Mouse (Mus musculus): ENCODE results near the gene Smg1. TPM values are rescaled to one million over a fixed set of nuclear protein-coding genes. Genes with fewer than 3 reads are reported as not detected.

Smg1 gene
- total and polyA plus RNA-seq, 2 experiments from 2014 or later: 15.4 to 39.9 TPM

DNA sequence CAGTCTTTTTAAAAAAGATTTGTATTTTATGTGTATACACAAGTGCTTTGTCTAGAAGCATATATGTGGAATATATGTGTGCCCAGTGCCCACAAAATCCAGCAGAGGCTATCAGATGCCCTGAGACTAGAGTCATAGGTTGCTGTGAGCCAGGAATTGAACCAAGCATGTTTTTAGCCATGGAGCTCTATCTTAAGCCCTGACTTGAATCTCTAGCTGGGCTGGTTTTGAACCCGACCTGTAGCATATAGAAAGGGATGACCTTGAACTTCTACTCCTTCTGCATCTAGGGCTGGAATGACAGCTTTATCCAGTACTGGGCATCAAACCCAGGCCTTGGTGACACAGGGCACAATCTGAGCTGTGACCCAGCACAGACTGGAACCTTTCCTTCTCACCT, 122.8 kb downstream of the Smg1 start:
- Histone ChIP-seq H3K4me3 (ENCODE audit: low read length) (no peak overlapping the region), H3K27ac (no peak overlapping the region; the same call in 1 of the 2 replicates), H3K9me3 (ENCODE audit: low read length) (no peaks in the 10 kb centered on the region), H3K4me1 (ENCODE audit: insufficient read depth, low read length) (no peaks in the 10 kb centered on the region), H3K4me2 (ENCODE audit: low read depth, low read length) (no peak overlapping the region), H3K9ac (replicated peaks; ENCODE audit: low read length) (no peak overlapping the region), H3K27me3 (ENCODE audit: insufficient read depth, low read length) (no peaks in the 10 kb centered on the region), H3K36me3 (ENCODE audit: insufficient read depth, low read length) (peaks cover 45% of the 10 kb centered on the region)
- DNase-seq (ENCODE audit: low spot score) (no peak), ATAC-seq (no peak)
- 83% methylated on average over 1 of the region's 1 CpGs for WGBS
- no peak for TF ChIP-seq CTCF (IDR thresholded peaks at IDR 0.05; ENCODE audit: low read depth)

DNA sequence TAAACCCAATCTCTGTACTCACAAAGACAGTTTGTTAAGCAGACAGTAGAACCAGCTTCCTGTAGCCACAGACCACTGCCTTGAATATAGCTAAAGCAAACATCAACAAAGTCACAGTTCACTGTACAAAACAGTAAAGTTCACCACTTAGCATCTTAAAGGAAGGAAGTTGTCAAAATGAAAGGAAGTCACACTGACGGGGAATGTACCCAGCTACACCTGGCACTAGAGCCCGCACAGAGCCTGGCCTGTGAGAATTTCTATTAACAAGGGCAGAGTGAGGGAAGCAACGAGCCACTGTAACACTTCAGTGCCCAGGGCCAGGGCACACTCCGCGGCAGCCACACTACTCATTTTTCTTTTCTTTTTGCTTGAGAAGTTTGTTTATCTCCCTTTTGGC, 123.5 kb downstream of the Smg1 start:
- WGBS: 87% methylated on average over 5 of the region's 5 CpGs

DNA sequence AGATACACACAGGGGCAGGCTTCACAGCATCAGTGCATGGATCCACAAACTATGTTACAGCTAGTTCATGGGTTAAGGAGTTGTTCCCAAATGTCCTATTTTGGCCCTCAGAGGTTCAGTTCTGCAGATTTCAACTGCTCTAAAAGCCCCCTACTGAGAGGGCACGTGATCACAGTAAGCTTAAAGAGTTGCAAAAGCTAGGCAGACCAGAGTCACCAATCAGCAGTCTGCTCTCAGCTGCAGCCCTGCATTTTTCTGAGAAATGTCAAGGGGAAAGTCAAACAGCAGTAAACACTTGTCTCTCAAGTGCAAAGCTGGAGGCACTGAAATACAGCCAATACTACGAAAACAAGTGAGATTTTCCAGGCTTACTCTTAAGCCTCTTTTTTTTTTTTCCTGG, 124.3 kb downstream of the Smg1 start:
- no peak overlapping the region for H3K9ac ChIP-seq (replicated peaks; ENCODE audit: low read length)
- H3K27ac ChIP-seq: no peak overlapping the region; the same call in 1 of the 2 replicates
- H3K4me3 ChIP-seq (ENCODE audit: low read length): no peak overlapping the region
- H3K9me3 ChIP-seq (ENCODE audit: low read length): no peaks in the 10 kb centered on the region
- H3K4me1 ChIP-seq (ENCODE audit: insufficient read depth, low read length): peaks cover 8% of the 10 kb centered on the region
- H3K4me2 ChIP-seq (ENCODE audit: low read depth, low read length): no peak overlapping the region
- no peak for ATAC-seq
- DNase-seq (ENCODE audit: low spot score): no peak
- 56% methylated on average over 2 of the region's 2 CpGs for WGBS
- no peaks in the 10 kb centered on the region for H3K27me3 ChIP-seq (ENCODE audit: insufficient read depth, low read length)
- H3K36me3 ChIP-seq (ENCODE audit: insufficient read depth, low read length): peaks cover 41% of the 10 kb centered on the region
- no peak for TF ChIP-seq CTCF (IDR thresholded peaks at IDR 0.05; ENCODE audit: low read depth)

More for the DNA sequence above, 123.5 kb downstream of the Smg1 start:
- TF ChIP-seq CTCF (IDR thresholded peaks at IDR 0.05; ENCODE audit: low read depth): no peak
- H3K36me3 ChIP-seq (ENCODE audit: insufficient read depth, low read length): peaks cover 45% of the 10 kb centered on the region
- no peaks in the 10 kb centered on the region for H3K9me3 ChIP-seq (ENCODE audit: low read length)
- H3K4me2 ChIP-seq (ENCODE audit: low read depth, low read length): no peak overlapping the region
- H3K4me3 ChIP-seq (ENCODE audit: low read length): no peak overlapping the region
- H3K4me1 ChIP-seq (ENCODE audit: insufficient read depth, low read length): no peaks in the 10 kb centered on the region; the same call in 1 of the 2 replicates
- no peak for ATAC-seq
- no peak overlapping the region for H3K9ac ChIP-seq (replicated peaks; ENCODE audit: low read length)
- no peak for DNase-seq (ENCODE audit: low spot score)
- H3K27me3 ChIP-seq (ENCODE audit: insufficient read depth, low read length): no peaks in the 10 kb centered on the region
- 0 out of 2 replicates have a peak overlapping the region, but pooled peaks have one; percentile 23 for H3K27ac ChIP-seq

GRCm38 (mm10) chr7:118118426-118118825, 125.0 kb downstream of the Smg1 start:
- no peak overlapping the region for H3K27ac ChIP-seq
- 84% methylated on average over 3 of the region's 3 CpGs for WGBS
- H3K4me2 ChIP-seq (ENCODE audit: low read depth, low read length): no peak overlapping the region
- DNase-seq (ENCODE audit: low spot score) (no peak), ATAC-seq (no peak)
- no peaks in the 10 kb centered on the region for H3K27me3 ChIP-seq (ENCODE audit: insufficient read depth, low read length)
- H3K9me3 ChIP-seq (ENCODE audit: low read length): no peaks in the 10 kb centered on the region
- H3K4me3 ChIP-seq (ENCODE audit: low read length): no peak overlapping the region
- TF ChIP-seq CTCF (IDR thresholded peaks at IDR 0.05; ENCODE audit: low read depth): no peak
- H3K9ac ChIP-seq (replicated peaks; ENCODE audit: low read length): no peak overlapping the region
- peaks cover 39% of the 10 kb centered on the region for H3K36me3 ChIP-seq (ENCODE audit: insufficient read depth, low read length)
- peaks cover 11% of the 10 kb centered on the region for H3K4me1 ChIP-seq (ENCODE audit: insufficient read depth, low read length)

- DNase-seq (ENCODE audit: low spot score) (no peak), ATAC-seq (no peak)
- Histone ChIP-seq H3K36me3 (ENCODE audit: insufficient read depth, low read length) (peaks cover 34% of the 10 kb centered on the region), H3K4me2 (ENCODE audit: low read depth, low read length) (no peak overlapping the region), H3K27me3 (ENCODE audit: insufficient read depth, low read length) (no peaks in the 10 kb centered on the region), H3K4me1 (ENCODE audit: insufficient read depth, low read length) (peaks cover 11% of the 10 kb centered on the region), H3K9ac (replicated peaks; ENCODE audit: low read length) (no peak overlapping the region), H3K4me3 (ENCODE audit: low read length) (no peak overlapping the region), H3K9me3 (ENCODE audit: low read length) (no peaks in the 10 kb centered on the region), H3K27ac (no peak overlapping the region)
- TF ChIP-seq CTCF (IDR thresholded peaks at IDR 0.05; ENCODE audit: low read depth): no peak
- WGBS: 54% methylated on average over 4 of the region's 4 CpGs
These were observed 125.8 kb downstream of the Smg1 start for GRCm38 (mm10) chr7:118117539-118118210.

DNA sequence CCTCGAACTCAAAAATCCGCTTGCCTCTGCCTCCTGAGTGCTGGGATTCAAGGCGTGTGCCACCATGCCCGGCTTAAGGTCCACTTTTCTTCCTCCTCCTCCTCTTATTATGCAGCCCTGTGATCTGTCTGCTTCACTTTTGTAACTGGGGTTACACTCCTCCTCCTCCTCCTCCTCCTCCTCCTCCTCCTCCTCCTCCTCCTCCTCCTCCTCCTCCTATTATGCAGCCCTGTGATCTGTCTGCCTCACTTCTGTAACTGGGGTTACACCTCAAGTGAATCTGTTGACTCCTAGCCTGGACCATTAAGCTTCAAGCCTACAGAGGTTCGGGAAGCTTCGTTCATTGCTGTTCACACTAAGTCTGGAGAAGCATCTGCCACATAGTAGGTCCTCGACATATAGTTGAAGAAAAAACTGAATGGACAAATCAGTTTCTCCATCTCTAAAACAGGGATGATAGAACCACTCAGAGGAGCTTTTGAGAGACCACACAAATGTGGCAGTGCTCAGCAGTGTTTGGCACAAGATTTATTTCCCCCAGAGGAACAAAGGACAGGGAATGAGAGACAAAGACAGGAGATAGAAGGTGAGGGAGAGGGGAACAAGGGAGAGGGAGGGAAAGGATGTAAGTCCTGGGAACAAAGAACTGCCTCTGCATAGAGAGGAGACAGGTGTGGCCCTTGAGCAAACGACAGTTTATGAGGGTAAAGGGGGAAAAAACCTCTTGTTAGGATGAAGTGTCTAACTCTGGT, 126.5 kb downstream of the Smg1 start:
- no peaks in the 10 kb centered on the region for H3K9me3 ChIP-seq (ENCODE audit: low read length)
- H3K4me2 ChIP-seq (ENCODE audit: low read depth, low read length): peak overlapping the region; percentile 85
- ATAC-seq: no peak
- no peak for DNase-seq (ENCODE audit: low spot score)
- H3K4me1 ChIP-seq (ENCODE audit: insufficient read depth, low read length): peaks cover 11% of the 10 kb centered on the region
- peaks cover 32% of the 10 kb centered on the region for H3K36me3 ChIP-seq (ENCODE audit: insufficient read depth, low read length)
- no peak for TF ChIP-seq CTCF (IDR thresholded peaks at IDR 0.05; ENCODE audit: low read depth)
- no peak overlapping the region for H3K9ac ChIP-seq (replicated peaks; ENCODE audit: low read length)
- H3K4me3 ChIP-seq (ENCODE audit: low read length): peak overlapping the region; percentile 81; the same call in 1 of the 2 replicates
- no peaks in the 10 kb centered on the region for H3K27me3 ChIP-seq (ENCODE audit: insufficient read depth, low read length)
- WGBS: 12% methylated on average over 8 of the region's 8 CpGs
- H3K27ac ChIP-seq: peak overlapping the region; percentile 92; the same call in 1 of the 2 replicates
